Mouse (Mus musculus): ENCODE data around the gene Gm5039.
A peak's percentile ranks its signal among the peaks of the same experiment; 100 is the strongest.
"Not testable (repeated sequence)": the region's sequence is repeated elsewhere in the genome, so short reads cannot be mapped to it uniquely, and the experiment has no call there.

Gm5039 gene

DNA sequence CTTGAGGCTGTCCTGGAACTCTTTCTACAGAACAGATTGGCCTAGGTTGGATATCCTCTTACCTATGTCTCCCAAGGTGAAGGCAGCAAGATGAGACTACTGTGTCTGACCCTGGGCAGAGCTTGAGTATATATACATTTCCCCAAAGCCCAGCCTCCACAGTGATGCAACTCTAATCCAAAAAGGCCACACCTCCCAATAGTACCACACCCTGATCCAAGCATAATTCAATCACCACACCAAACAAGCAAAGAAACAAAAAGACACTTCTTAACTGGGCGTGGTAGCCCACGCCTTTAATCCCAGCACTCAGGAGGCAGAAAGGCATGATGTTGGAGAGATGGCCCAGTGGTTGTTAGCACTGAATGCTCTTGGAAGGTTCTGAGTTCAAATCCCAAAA lies at the start of gene Gm5039:
TSS of gene Gm5039 (minus strand) at position 101 of the 400 bp plus-strand sequence.
- DNase-seq, result not testable (repeated sequence)

DNA sequence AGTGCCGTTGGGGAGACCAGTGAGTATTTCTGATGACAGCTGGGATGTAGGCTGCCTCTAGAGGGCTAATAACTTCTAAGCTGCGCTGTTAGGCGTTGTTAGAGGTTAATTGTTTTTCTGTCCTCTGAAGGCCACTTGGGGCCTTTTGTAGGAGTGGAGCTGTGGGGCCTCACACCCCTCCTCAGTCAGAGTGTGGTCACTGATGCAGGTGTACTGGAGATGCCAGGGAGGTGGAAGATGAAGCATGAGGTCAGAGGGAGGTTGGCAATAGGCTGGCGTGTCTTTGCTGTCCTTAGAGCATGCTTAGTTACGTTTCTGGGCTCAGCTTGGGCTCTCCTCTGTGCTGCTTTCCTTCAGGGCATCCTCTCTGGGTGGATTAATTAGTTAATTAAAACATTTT lies 48.2 kb upstream of the Gm5039 start:
- DNase-seq, result no peak

DNA sequence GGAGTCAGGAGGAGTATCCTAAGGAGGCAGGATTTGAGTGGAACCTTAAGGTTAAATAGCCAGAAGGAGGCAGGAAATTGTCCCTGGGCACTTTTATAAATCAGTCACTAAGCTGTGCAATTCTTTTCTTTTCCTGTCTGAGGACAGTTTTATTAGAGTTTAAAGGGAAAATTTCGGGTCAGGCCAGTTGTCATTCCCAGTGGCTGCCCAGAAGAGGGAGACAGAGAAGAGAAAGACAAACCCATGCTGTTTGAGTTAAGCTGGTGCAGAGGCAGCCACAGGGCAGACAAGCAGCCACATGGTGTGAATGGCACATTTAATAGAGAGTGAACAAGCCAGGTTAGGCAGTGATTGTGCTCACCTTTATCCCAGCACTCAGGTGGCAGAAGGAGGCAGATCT lies 46.5 kb upstream of the Gm5039 start:
- DNase-seq, result not testable (repeated sequence)

- DNase-seq, result not testable (repeated sequence)
These were observed 45.9 kb upstream of the Gm5039 start for GRCm38 (mm10) chr12:88369690-88370089.

- no peak for DNase-seq
These were observed 44.8 kb upstream of the Gm5039 start for GRCm38 (mm10) chr12:88368618-88369017.

DNA sequence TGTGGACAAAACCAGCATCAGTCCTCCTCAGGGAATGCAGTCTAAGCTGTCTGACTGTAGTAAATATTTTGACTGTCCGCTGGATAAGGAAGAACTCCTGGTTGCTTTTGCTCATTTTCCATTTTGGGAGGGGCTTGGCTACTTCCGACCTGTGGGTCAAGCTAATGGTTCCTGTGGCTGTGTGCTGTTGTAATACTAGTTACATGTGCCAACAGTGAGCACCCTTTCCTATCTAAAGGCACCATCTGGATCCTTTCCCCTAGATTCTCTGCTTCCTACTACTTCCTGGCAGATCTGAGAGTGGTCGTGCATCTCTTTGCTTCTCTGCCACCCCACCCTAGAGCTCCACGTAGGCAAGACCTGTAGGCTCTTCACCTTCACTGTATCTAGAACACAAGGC lies 43.8 kb upstream of the Gm5039 start:
- no peak for DNase-seq

DNA sequence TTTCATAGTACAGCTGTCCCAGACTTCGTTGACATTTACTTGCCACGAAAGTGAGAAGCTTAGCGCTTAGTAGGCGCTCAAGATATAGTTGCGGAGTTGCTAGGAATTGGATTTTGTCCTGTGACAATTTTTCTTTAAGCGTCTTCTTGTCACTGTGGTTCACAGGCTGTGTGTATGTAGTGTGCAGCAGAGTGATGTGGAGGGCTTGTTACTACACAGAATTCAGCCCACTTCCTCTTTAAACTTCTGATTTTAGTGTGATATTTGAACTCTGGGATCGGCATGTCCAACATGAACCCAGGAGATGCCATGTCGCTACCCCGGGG lies 37.3 kb upstream of the Gm5039 start:
- no peak for DNase-seq

GRCm38 (mm10) chr12:88360441-88361119 lies 36.8 kb upstream of the Gm5039 start, which contains the start of gene Adck1:
Gene Adck1 (plus strand): TSS chr12:88360554.
- DNase-seq, result peak; percentile 92 to 94

DNA sequence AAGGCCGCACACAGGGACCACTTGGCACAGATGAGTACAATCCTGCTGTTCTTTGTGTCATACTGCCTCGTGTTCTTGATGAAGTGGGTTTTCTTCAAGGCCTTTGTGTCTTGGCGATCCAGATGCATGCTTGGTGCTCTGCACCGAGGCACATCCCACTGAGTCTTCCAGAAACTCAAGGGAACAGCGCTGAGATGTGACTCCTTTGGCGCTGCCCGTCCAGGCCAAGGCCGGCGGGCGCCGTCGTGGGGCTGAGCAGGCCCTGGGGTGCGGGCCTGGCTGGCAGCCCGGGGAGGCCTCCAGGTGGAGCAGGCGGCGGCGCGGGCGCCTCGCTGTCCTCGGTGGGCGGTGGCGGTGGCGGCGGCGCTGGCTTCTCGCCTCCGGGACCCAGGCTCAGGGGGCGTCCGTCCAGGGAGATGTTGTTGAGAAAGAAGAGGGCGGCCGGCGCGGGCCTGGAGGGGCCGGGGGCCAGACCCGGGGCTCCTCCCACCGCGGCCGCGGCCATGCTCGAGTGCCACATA lies 30.4 kb upstream of the Gm5039 start:
- no peak for DNase-seq

- DNase-seq, result not testable (repeated sequence)
These were observed 17.5 kb upstream of the Gm5039 start for GRCm38 (mm10) chr12:88341286-88341685.

- DNase-seq, result not testable (repeated sequence)
These were observed 13.0 kb upstream of the Gm5039 start for GRCm38 (mm10) chr12:88336662-88337413.

- no peak for DNase-seq
These were observed 9.3 kb downstream of the Gm5039 start for GRCm38 (mm10) chr12:88314556-88314955.

DNA sequence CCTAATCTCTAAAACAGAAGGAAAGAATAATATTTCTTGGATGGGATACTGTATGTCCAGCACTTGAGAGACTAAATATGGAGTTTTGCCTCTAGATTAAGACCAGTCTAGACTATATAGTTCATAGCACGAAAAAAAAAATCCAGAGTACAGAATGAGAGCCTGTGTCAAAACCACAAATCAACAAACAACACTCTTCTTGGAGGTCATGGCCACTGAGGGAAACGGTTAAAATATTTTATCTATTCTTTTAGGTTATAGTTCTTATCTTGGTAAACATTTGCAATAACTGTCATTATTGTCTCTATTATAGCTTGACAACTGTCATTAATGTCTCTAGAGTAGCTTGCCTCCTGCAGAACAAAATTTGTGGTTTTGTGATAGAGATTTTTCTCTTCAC lies 26.7 kb downstream of the Gm5039 start:
- not testable (repeated sequence) for DNase-seq

GRCm38 (mm10) chr12:88293082-88293481 lies 30.7 kb downstream of the Gm5039 start:
- DNase-seq, result not testable (repeated sequence)

- not testable (repeated sequence) for DNase-seq
These were observed 38.6 kb downstream of the Gm5039 start for GRCm38 (mm10) chr12:88285224-88285623.

DNA sequence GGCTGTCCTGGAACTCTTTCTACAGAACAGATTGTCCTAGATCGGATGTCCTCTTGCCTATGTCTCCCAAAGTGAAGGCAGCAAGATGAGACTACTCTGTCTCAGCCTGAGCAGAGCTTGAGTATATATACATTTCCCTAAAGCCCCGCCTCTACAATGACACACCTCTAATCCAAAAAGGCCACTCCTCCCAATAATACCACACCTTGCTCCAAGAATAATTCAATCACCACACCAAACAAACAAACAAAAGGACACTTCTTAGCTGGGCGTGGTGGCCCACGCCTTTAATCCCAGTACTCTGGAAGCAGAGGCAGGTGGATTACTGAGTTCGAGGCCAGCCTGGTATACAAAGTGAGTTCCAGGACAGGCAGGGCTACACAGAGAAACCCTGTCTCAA lies 49.4 kb downstream of the Gm5039 start, which contains the start of gene Gm5662:
TSS of gene Gm5662 (minus strand) at position 101 of the 400 bp plus-strand sequence.
- not testable (repeated sequence) for DNase-seq
